Mouse (Mus musculus) CH12.LX (cell line): ENCODE measurements around the gene Plekhj1.

ENCODE experiments used
- CTCF ChIP-seq, 2 experiments: IDR thresholded peaks in 1 of 2; conservative IDR thresholded peaks in 1 of 2; 2 replicates each; pipeline ENCODE4 v1.5.1; 2011 to 2012; ENCODE audit warnings: low read depth in 2 of 2, low read length in 2 of 2, improper control_type of control experiment in 1 of 2, inconsistent platforms in 1 of 2, mild to moderate bottlenecking in 1 of 2, moderate library complexity in 1 of 2
- EP300 ChIP-seq: IDR thresholded peaks from 2 replicates; pipeline ENCODE4 v1.6.1; 2011; ENCODE audit warnings: low read length, improper control_type of control experiment
- MAFK ChIP-seq: IDR thresholded peaks from 2 replicates; pipeline ENCODE4 v1.6.1; 2011; ENCODE audit warnings: low read length, improper control_type of control experiment; ENCODE audit not compliant: insufficient replicate concordance
- POLR2A ChIP-seq: IDR thresholded peaks from 2 replicates; pipeline ENCODE4 v1.6.1; 2011; ENCODE audit warnings: low read depth, mild to moderate bottlenecking, improper control_type of control experiment, low read length
- RCOR1 ChIP-seq: conservative IDR thresholded peaks from 2 replicates; pipeline ENCODE4 v1.6.1; 2012; ENCODE audit warnings: low read depth, mild to moderate bottlenecking, inconsistent platforms, low read length, improper control_type of control experiment
- SMC3 ChIP-seq: IDR thresholded peaks from 2 replicates; pipeline ENCODE4 v1.6.1; 2011; ENCODE audit warnings: low read depth, low read length, improper control_type of control experiment
- USF1 ChIP-seq: IDR thresholded peaks from 2 replicates; pipeline ENCODE4 v1.6.1; 2014; ENCODE audit warnings: low read depth, mild to moderate bottlenecking, inconsistent platforms, low read length, improper control_type of control experiment
- ZNF384 ChIP-seq: IDR thresholded peaks from 2 replicates; pipeline ENCODE4 v1.6.1; 2012; ENCODE audit warnings: low read depth, low read length, improper control_type of control experiment, inconsistent platforms

- TF ChIP-seq ZNF384 (no peak), POLR2A (no peak), EP300 (no peak), CTCF (conservative IDR thresholded peaks at IDR 0.05 in 1 of 2, IDR thresholded peaks at IDR 0.05 in 1 of 2; ENCODE audit: low read depth in 2 of 2, low read length in 2 of 2) (no peak), MAFK (no peak), RCOR1 (no peak), SMC3 (no peak), USF1 (no peak)
Observed at GRCm38 (mm10) chr10:80791476-80792174, 6.8 kb downstream of the Plekhj1 start.
